Mouse (Mus musculus): ENCODE measurements around the gene Dnajc22.

DNA sequence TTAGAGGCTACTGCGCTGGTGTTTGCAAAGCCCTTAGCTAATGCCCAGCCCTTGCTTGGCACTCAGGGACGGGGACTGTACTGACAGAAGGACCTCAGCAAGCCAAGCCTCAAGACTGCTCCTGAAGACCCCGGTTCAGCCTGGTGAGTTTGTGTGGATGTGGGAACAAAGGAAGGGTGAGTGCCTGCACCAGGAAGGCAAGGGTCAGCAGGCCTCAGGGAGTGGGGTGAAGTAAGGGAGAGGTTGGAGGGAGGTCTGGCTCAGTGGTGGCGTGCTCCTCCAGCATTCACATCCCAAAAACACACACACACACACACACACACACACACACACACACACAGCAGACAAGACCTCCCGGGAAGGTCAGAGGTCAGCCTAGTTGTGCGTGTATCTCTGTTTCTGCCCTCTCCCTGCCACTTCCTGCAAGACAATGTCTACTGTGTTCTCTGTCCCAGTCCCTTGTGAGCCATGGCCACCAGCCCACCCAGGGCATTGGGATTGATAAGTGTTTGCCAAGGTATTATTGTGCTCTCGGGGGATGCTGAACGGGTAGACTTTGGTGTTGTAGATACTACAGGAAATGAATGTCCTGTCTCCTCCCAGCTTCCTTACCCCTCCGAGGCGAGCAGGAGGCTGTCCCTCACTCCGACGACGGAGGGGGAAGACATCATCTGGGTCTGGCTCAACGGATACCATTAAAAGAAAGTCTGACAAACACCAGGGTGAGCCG lies 14.6 kb upstream of the Dnajc22 start:
- TF ChIP-seq EP300 (IDR thresholded peaks at IDR 0.05; ENCODE audit: low read depth) = no peak
- TF ChIP-seq CTCF (IDR thresholded peaks at IDR 0.05; ENCODE audit: low read depth) = no peak

All from liver, postnatal 0 days (tissue).